Mouse (Mus musculus) stomach, embryonic 16.5 days (tissue): ENCODE measurements around the gene Dusp7. TPM values are rescaled to one million over a fixed set of nuclear protein-coding genes. Genes with fewer than 3 reads are reported as not detected.

ENCODE experiments used
- ATAC-seq: fragments of 200-750 bp; cut with Nextera tagmentation; 2 replicates; pipeline ENCODE4 v1.8.0; 2017; ENCODE audit warnings: moderate number of reproducible peaks, moderate TSS enrichment; ENCODE audit not compliant: insufficient read depth, low FRiP score
- H3K27ac ChIP-seq: fragments of 300-500 bp; sonication (generic); 2 replicates; pipeline ENCODE4 v1.5.1; 2014; ENCODE audit warnings: low read length
- H3K27me3 ChIP-seq: fragments of 300-500 bp; sonication (generic); 2 replicates; pipeline ENCODE4 v1.6.1; 2014; ENCODE audit warnings: low read length, control low read depth, mixed read lengths; ENCODE audit not compliant: control insufficient read depth, insufficient read depth
- H3K36me3 ChIP-seq: fragments of 300-500 bp; sonication (generic); 2 replicates; pipeline ENCODE4 v1.6.1; 2014; ENCODE audit warnings: low read length; ENCODE audit not compliant: control insufficient read depth, insufficient read depth
- H3K4me1 ChIP-seq: fragments of 300-500 bp; sonication (generic); 2 replicates; pipeline ENCODE4 v1.6.1; 2014; ENCODE audit warnings: low read length, control low read depth, mixed read lengths; ENCODE audit not compliant: control insufficient read depth, insufficient read depth
- H3K4me2 ChIP-seq: fragments of 300-500 bp; sonication (generic); 2 replicates; pipeline ENCODE4 v1.6.1; 2014; ENCODE audit warnings: low read depth, low read length, mixed read lengths
- H3K4me3 ChIP-seq: fragments of 300-500 bp; sonication (generic); replicated peaks from 2 replicates; pipeline ENCODE4 v1.5.1; 2014; ENCODE audit warnings: mild to moderate bottlenecking, low read length
- H3K9ac ChIP-seq: fragments of 300-500 bp; sonication (generic); 2 replicates; pipeline ENCODE4 v1.6.1; 2014; ENCODE audit warnings: low read length
- H3K9me3 ChIP-seq: fragments of 300-500 bp; sonication (generic); replicated peaks from 2 replicates; pipeline ENCODE4 v1.6.1; 2016; ENCODE audit warnings: low read length, control low read depth; ENCODE audit not compliant: control insufficient read depth
- whole genome bisulfite sequencing: fragments of 180-500 bp; shearing (Covaris S2); extraction: QIAGEN DNeasy Blood & Tissue Kit; methylation state at CpG from one replicate; pipeline ENCODE4 v1.1.7; 2014; 5-methylcytosine and 5-hydroxymethylcytosine counted together
- polyA plus RNA-seq: library from polyadenylated mRNA; unstranded; fragments of >200 nt; fragmentation: Nextera tagmentation; extraction: Ambion mirVana; gene quantifications from 2 replicates; pipeline ENCODE4 v1.2.1, GENCODE M21; 2015

Gene Dusp7
- polyA plus RNA-seq, 1 experiment from 2014 or later = 14.2 TPM

- Histone ChIP-seq H3K4me3 (peak overlapping the region; percentile 87), H3K9ac (peak overlapping the region; percentile 97), H3K36me3 (0 out of 2 replicates have a peak, but pooled peaks cover 12% of the 10 kb centered on the region), H3K9me3 (no peaks in the 10 kb centered on the region), H3K4me2 (peak overlapping the region; percentile 97), H3K27ac (peak overlapping the region; percentile 96), H3K4me1 (peaks cover 32% of the 10 kb centered on the region), H3K27me3 (no peaks in the 10 kb centered on the region)
- no peak for ATAC-seq
- WGBS = 74% methylated on average over 30 of the region's 30 CpGs
Measured at GRCm38 (mm10) chr9:106370620-106371383, 2.4 kb downstream of the Dusp7 start.

GRCm38 (mm10) chr9:106371384-106371671, 2.9 kb downstream of the Dusp7 start:
- WGBS = 43% methylated on average over 6 of the region's 6 CpGs
- H3K4me1 ChIP-seq = peaks cover 32% of the 10 kb centered on the region
- peak overlapping the region; percentile 87 for H3K4me3 ChIP-seq
- H3K9me3 ChIP-seq = no peaks in the 10 kb centered on the region
- peak overlapping the region; percentile 92 for H3K27ac ChIP-seq
- 0 out of 2 replicates have a peak, but pooled peaks cover 12% of the 10 kb centered on the region for H3K36me3 ChIP-seq
- no peaks in the 10 kb centered on the region for H3K27me3 ChIP-seq
- peak overlapping the region; percentile 97 for H3K9ac ChIP-seq
- H3K4me2 ChIP-seq = peak overlapping the region; percentile 97
- no peak for ATAC-seq

GRCm38 (mm10) chr9:106371776-106372175, 3.3 kb downstream of the Dusp7 start:
- WGBS = 20% methylated on average over 6 of the region's 6 CpGs

GRCm38 (mm10) chr9:106372431-106373412, 4.3 kb downstream of the Dusp7 start:
- Histone ChIP-seq H3K4me1 (peaks cover 32% of the 10 kb centered on the region), H3K36me3 (peaks cover 16% of the 10 kb centered on the region; the same call in 1 of the 2 replicates), H3K27ac (peak overlapping the region; percentile 92; the same call in 1 of the 2 replicates), H3K4me2 (peak overlapping the region; percentile 97), H3K9ac (peak overlapping the region; percentile 97), H3K27me3 (no peaks in the 10 kb centered on the region), H3K4me3 (peak overlapping the region; percentile 87), H3K9me3 (no peaks in the 10 kb centered on the region)
- 84% methylated on average over 11 of the region's 11 CpGs for WGBS
- no peak for ATAC-seq

More at GRCm38 (mm10) chr9:106371776-106372175, 3.3 kb downstream of the Dusp7 start:
- no peaks in the 10 kb centered on the region for H3K9me3 ChIP-seq
- H3K4me1 ChIP-seq = peaks cover 27% of the 10 kb centered on the region
- H3K4me2 ChIP-seq = peak overlapping the region; percentile 97
- H3K36me3 ChIP-seq = 0 out of 2 replicates have a peak, but pooled peaks cover 12% of the 10 kb centered on the region
- peak overlapping the region; percentile 87 for H3K4me3 ChIP-seq
- H3K27ac ChIP-seq = peak overlapping the region; percentile 92
- peak overlapping the region; percentile 97 for H3K9ac ChIP-seq
- no peak for ATAC-seq
- H3K27me3 ChIP-seq = no peaks in the 10 kb centered on the region

- Histone ChIP-seq H3K9me3 (no peaks in the 10 kb centered on the region), H3K4me2 (no peak overlapping the region), H3K4me1 (peaks cover 32% of the 10 kb centered on the region), H3K27me3 (no peaks in the 10 kb centered on the region), H3K36me3 (peaks cover 16% of the 10 kb centered on the region; the same call in 1 of the 2 replicates), H3K27ac (no peak overlapping the region), H3K4me3 (no peak overlapping the region), H3K9ac (no peak overlapping the region)
- no peak for ATAC-seq
- WGBS = 82% methylated on average over 7 of the region's 7 CpGs
Measured at GRCm38 (mm10) chr9:106373973-106374372, 5.5 kb downstream of the Dusp7 start.

GRCm38 (mm10) chr9:106377247-106377646, 8.8 kb downstream of the Dusp7 start:
- no peak for ATAC-seq
- H3K4me1 ChIP-seq = peaks cover 12% of the 10 kb centered on the region
- peaks cover 16% of the 10 kb centered on the region; the same call in 1 of the 2 replicates for H3K36me3 ChIP-seq
- H3K27ac ChIP-seq = peak overlapping the region; percentile 76
- peak overlapping the region; percentile 11; the same call in 1 of the 2 replicates for H3K9ac ChIP-seq
- WGBS = 85% methylated on average over 8 of the region's 8 CpGs
- no peak overlapping the region for H3K4me2 ChIP-seq
- H3K4me3 ChIP-seq = no peak overlapping the region
- no peaks in the 10 kb centered on the region for H3K27me3 ChIP-seq
- no peaks in the 10 kb centered on the region for H3K9me3 ChIP-seq

GRCm38 (mm10) chr9:106378045-106378444, 9.6 kb downstream of the Dusp7 start:
- H3K9ac ChIP-seq = no peak overlapping the region
- WGBS = 79% methylated on average over 3 of the region's 3 CpGs
- no peak for ATAC-seq
- H3K9me3 ChIP-seq = no peaks in the 10 kb centered on the region
- H3K4me2 ChIP-seq = no peak overlapping the region
- H3K36me3 ChIP-seq = peaks cover 12% of the 10 kb centered on the region; the same call in 1 of the 2 replicates
- H3K27ac ChIP-seq = peak overlapping the region; percentile 76
- no peak overlapping the region for H3K4me3 ChIP-seq
- H3K4me1 ChIP-seq = peaks cover 8% of the 10 kb centered on the region; the same call in 1 of the 2 replicates
- H3K27me3 ChIP-seq = no peaks in the 10 kb centered on the region

GRCm38 (mm10) chr9:106378753-106379152, 10.3 kb downstream of the Dusp7 start:
- no peak for ATAC-seq
- peaks cover 8% of the 10 kb centered on the region; the same call in 1 of the 2 replicates for H3K36me3 ChIP-seq
- no peak overlapping the region for H3K4me2 ChIP-seq
- peak overlapping the region; percentile 76 for H3K27ac ChIP-seq
- no peaks in the 10 kb centered on the region for H3K9me3 ChIP-seq
- H3K9ac ChIP-seq = no peak overlapping the region
- H3K27me3 ChIP-seq = no peaks in the 10 kb centered on the region
- 56% methylated on average over 9 of the region's 9 CpGs for WGBS
- H3K4me3 ChIP-seq = no peak overlapping the region
- H3K4me1 ChIP-seq = peaks cover 9% of the 10 kb centered on the region
